ENCODE assay signal across 11 mouse cellular contexts in genomic region chr4:133399509-133399908, GRCm38 (mm10). TPM values are rescaled to one million over a fixed set of nuclear protein-coding genes. Genes with fewer than 3 reads are reported as not detected.
DNase-seq lines count a peak whose midpoint lies in the region; ATAC-seq lines count a peak whose summit lies in the region.
"Had no signal": no experiment of that assay in that cellular context is flagged by ENCODE, and none has a peak within 500 bp of the region (broad histone marks: within the 10 kb centered on the region; RNA-seq: fewer than 3 reads in every experiment).

No protein-coding gene starts in this region.

- 89% methylated on average over 6 of the region's 6 CpGs for WGBS in liver, embryonic 11.5 days
- WGBS in embryonic facial prominence, embryonic 12.5 days = 71% methylated on average over 6 of the region's 6 CpGs
- 81% methylated on average over 6 of the region's 6 CpGs for WGBS in stomach, embryonic 14.5 days

- no peak overlapping the region for H3K9ac ChIP-seq in liver, embryonic 11.5 days (ENCODE audit: low read depth, low read length)
- no peak overlapping the region; the same call in 1 of the 2 replicates for H3K9ac ChIP-seq in embryonic facial prominence, embryonic 12.5 days
- H3K9ac ChIP-seq in stomach, embryonic 14.5 days (replicated peaks; ENCODE audit: low read depth, low read length) = no peak overlapping the region
- H3K9ac ChIP-seq: hindbrain, embryonic 15.5 days had no signal

- no peak for DNase-seq in cerebellum, adult 11 months
- no peak for DNase-seq in liver, embryonic 11.5 days (ENCODE audit: low spot score)
- no peak for DNase-seq in liver
- no peak for DNase-seq in frontal cortex, adult 2 months (ENCODE audit: extremely low spot score in 1 of 2, low spot score in 1 of 2)

- peaks cover 68% of the 10 kb centered on the region for H3K4me1 ChIP-seq in liver, embryonic 11.5 days (replicated peaks; ENCODE audit: control insufficient read depth, insufficient read depth, low read length)
- H3K4me1 ChIP-seq in embryonic facial prominence, embryonic 12.5 days = peaks cover 51% of the 10 kb centered on the region
- peaks cover 41% of the 10 kb centered on the region for H3K4me1 ChIP-seq in stomach, embryonic 14.5 days (ENCODE audit: control insufficient read depth, insufficient read depth, low read length)

- H3K9me3 ChIP-seq in liver, embryonic 11.5 days (ENCODE audit: control insufficient read depth, low read length) = no peaks in the 10 kb centered on the region
- H3K9me3 ChIP-seq in embryonic facial prominence, embryonic 12.5 days = no peaks in the 10 kb centered on the region
- no peaks in the 10 kb centered on the region for H3K9me3 ChIP-seq in stomach, embryonic 14.5 days (ENCODE audit: control insufficient read depth, low read depth, low read length)
- H3K9me3 ChIP-seq: hindbrain, embryonic 15.5 days had no signal

- ATAC-seq in cerebellum, adult (ENCODE audit: insufficient number of reproducible peaks, low FRiP score, low TSS enrichment) = peak; percentile 29; the same call in 1 of the 2 replicates
- no peak for ATAC-seq in liver, embryonic 11.5 days (replicated peaks; ENCODE audit: low FRiP score)
- no peak for ATAC-seq in embryonic facial prominence, embryonic 12.5 days (ENCODE audit: insufficient number of reproducible peaks, insufficient read depth, low FRiP score, low TSS enrichment)
- ATAC-seq in stomach, embryonic 14.5 days (ENCODE audit: insufficient number of reproducible peaks, insufficient read depth, low FRiP score, low read depth) = no peak
- no peak for ATAC-seq in erythroblast, adult 5-6 weeks (replicated peaks; ENCODE audit: low FRiP score, poor library complexity, severe bottlenecking)
- ATAC-seq: midbrain, embryonic 16.5 days had no signal

- H3K36me3 ChIP-seq in liver, embryonic 11.5 days (ENCODE audit: control insufficient read depth, insufficient read depth, low read length) = no peaks in the 10 kb centered on the region
- H3K36me3 ChIP-seq in embryonic facial prominence, embryonic 12.5 days = no peaks in the 10 kb centered on the region
- H3K36me3 ChIP-seq in stomach, embryonic 14.5 days (ENCODE audit: control insufficient read depth, insufficient read depth, low read length) = no peaks in the 10 kb centered on the region
- H3K36me3 ChIP-seq: hindbrain, embryonic 15.5 days had no signal

- no peak overlapping the region for H3K4me3 ChIP-seq in liver, embryonic 11.5 days (ENCODE audit: low read depth, low read length)
- H3K4me3 ChIP-seq in embryonic facial prominence, embryonic 12.5 days = no peak overlapping the region
- H3K4me3 ChIP-seq in stomach, embryonic 14.5 days (ENCODE audit: low read depth, low read length) = no peak overlapping the region
- H3K4me3 ChIP-seq: erythroblast, embryonic 14.5 days; hindbrain, embryonic 15.5 days had no signal

- 0 out of 2 replicates have a peak overlapping the region, but pooled peaks have one; percentile 8 for H3K27ac ChIP-seq in liver, embryonic 11.5 days (ENCODE audit: low read depth, low read length)
- H3K27ac ChIP-seq in embryonic facial prominence, embryonic 12.5 days = peak overlapping the region; percentile 52
- H3K27ac ChIP-seq in stomach, embryonic 14.5 days (ENCODE audit: low read length) = peak overlapping the region; percentile 10; the same call in 1 of the 2 replicates
- H3K27ac ChIP-seq: hindbrain, embryonic 15.5 days had no signal

- no peaks in the 10 kb centered on the region for H3K27me3 ChIP-seq in liver, embryonic 11.5 days (replicated peaks; ENCODE audit: control insufficient read depth, insufficient read depth, low read length)
- H3K27me3 ChIP-seq in embryonic facial prominence, embryonic 12.5 days = no peaks in the 10 kb centered on the region
- H3K27me3 ChIP-seq in stomach, embryonic 14.5 days (ENCODE audit: control insufficient read depth, insufficient read depth, low read length) = no peaks in the 10 kb centered on the region
- H3K27me3 ChIP-seq: hindbrain, embryonic 15.5 days had no signal

- no peak overlapping the region for H3K4me2 ChIP-seq in liver, embryonic 11.5 days
- no peak overlapping the region for H3K4me2 ChIP-seq in embryonic facial prominence, embryonic 12.5 days (replicated peaks)
- H3K4me2 ChIP-seq in stomach, embryonic 14.5 days (replicated peaks; ENCODE audit: low read depth, low read length) = no peak overlapping the region
- H3K4me2 ChIP-seq: hindbrain, embryonic 15.5 days had no signal

RNA-seq across cellular contexts. Expression of gene Slc9a1, which starts 30.0 kb away (rescaled TPM):
- 6.9 and 7.7 TPM in 2 replicates for polyA plus RNA-seq in liver, embryonic 11.5 days (2014; fragmentation: Nextera tagmentation; extraction: Ambion mirVana)
- polyA plus RNA-seq in embryonic facial prominence, embryonic 12.5 days (2016; fragmentation: Nextera tagmentation; extraction: Ambion mirVana) = 7.6 and 7.9 TPM in 2 replicates
- 9.8 and 10.6 TPM in 2 replicates for polyA plus RNA-seq in stomach, embryonic 14.5 days (2014; fragmentation: Nextera tagmentation; extraction: Ambion mirVana)
- polyA plus RNA-seq in frontal cortex, adult 2 months (2012; rRNA removed) = 43.5 and 43.9 TPM in 2 replicates
- 6.5 and 9.8 TPM in 2 replicates for total RNA-seq in erythroblast, adult 5-6 weeks (2015; ENCODE audit: low replicate concordance)
- total RNA-seq in erythroblast, adult 5-6 weeks (2017; ENCODE audit: low replicate concordance) = 5.9 and 8.3 TPM in 2 replicates

RNA-seq across cellular contexts. Expression of gene Wdtc1, which starts 46.2 kb away (rescaled TPM):
- 14.0 and 14.5 TPM in 2 replicates for polyA plus RNA-seq in liver, embryonic 11.5 days (2014; fragmentation: Nextera tagmentation; extraction: Ambion mirVana)
- 17.0 and 18.7 TPM in 2 replicates for polyA plus RNA-seq in embryonic facial prominence, embryonic 12.5 days (2016; fragmentation: Nextera tagmentation; extraction: Ambion mirVana)
- polyA plus RNA-seq in stomach, embryonic 14.5 days (2014; fragmentation: Nextera tagmentation; extraction: Ambion mirVana) = 18.5 and 19.9 TPM in 2 replicates
- 43.0 and 46.2 TPM in 2 replicates for polyA plus RNA-seq in frontal cortex, adult 2 months (2012; rRNA removed)
- 8.6 and 9.6 TPM in 2 replicates for total RNA-seq in erythroblast, adult 5-6 weeks (2015; ENCODE audit: low replicate concordance)
- 8.4 and 18.3 TPM in 2 replicates for total RNA-seq in erythroblast, adult 5-6 weeks (2017; ENCODE audit: low replicate concordance)
